Mouse (Mus musculus) adipocyte (in vitro differentiated cells): ENCODE data around the gene Hist1h1d.
"Not testable (repeated sequence)": the region's sequence is repeated elsewhere in the genome, so short reads cannot be mapped to it uniquely, and the experiment has no call there.

Experiments
- DNase-seq: peaks from one replicate; pipeline ENCODE4 v3.0.0-alpha.2; 2016; ENCODE audit warnings: low spot score

Hist1h1d gene

GRCm38 (mm10) chr13:23591886-23592285 lies 38.8 kb downstream of the Hist1h1d start:
- not testable (repeated sequence) for DNase-seq

DNA sequence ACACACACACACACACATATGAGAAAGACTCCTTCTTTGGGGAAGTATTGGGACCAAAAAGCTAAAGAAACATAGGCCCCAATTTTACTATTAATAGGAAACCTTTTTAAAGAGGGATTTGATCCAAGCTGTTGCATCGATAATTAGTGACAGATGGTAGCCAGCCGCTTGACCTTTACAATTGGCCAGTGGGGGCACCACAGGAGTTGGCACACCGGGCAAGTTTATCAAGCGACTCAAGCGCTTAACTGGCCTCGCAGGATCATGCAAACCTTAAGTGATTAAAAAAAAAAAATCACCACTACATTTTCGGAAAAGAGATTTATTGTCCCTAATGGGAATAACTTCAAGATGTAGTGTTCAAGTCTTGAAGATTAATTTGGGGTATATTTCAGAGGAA lies 39.6 kb downstream of the Hist1h1d start:
- DNase-seq: no peak

GRCm38 (mm10) chr13:23593051-23593770 lies 40.1 kb downstream of the Hist1h1d start:
- no peak for DNase-seq

DNA sequence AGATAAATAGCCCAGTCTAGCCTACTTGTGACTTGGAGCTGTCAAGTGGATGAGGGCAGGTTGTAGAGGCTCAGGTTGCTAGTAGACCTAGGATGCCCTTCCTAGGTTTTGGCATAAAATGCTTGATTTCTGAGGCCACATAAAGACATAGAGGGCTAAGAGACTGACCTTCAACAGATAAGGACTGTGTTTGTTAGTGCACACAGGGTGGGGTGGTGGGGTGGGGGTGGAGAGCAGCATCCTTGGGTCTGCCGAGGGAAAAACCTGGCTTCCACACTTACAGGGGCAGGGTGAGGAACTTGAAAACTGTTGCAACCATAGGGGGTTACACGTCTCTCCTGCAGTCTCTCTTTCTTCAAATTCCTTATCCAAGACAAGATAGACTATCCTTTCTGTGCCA lies 42.1 kb downstream of the Hist1h1d start:
- DNase-seq: no peak

GRCm38 (mm10) chr13:23595622-23596372 lies 42.7 kb downstream of the Hist1h1d start:
- no peak for DNase-seq

DNA sequence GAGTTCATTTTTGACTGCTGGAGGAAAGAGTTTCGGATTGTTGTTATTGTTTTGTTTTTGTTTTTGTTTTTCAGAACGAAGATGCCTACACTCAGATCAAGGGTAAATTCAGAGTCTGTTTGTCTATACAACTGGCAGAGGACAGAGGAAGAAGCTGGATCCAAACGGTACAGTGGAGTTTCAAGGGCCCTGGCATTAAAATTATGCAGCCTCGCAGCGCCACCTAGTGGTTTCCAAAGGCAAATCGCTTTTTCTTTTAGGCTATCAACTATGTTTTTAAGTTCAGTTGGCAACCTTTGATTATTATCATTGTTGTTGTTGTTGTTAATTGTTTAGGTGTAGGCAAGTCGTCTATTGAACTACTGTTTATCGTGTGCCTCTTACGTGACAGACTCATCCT lies 44.9 kb downstream of the Hist1h1d start:
- DNase-seq: peak; percentile 89

DNA sequence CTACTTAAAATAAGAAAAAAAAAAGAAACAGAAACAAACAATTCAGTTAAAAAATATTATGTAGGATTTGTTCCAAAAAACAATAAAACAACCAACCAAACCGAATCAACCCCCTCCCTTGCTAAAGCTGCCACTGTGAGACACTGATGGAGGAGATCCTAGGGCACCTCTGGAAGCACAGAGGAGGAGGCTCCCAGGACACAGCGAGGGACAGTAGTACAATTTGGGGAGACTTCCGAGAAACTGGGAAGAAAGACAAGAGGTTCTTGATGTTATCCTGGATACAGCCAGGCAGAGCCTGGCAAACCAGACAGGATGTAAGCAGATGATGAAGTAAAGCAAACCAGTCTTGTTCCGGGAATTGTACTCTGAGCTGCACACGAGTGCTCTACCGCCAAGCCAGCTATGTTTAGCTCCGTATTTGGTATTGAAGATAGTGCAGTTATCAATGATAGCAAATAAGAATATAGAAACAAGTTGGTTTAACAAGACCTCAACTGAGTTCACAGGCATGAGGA lies 50.2 kb downstream of the Hist1h1d start:
- DNase-seq: no peak

DNA sequence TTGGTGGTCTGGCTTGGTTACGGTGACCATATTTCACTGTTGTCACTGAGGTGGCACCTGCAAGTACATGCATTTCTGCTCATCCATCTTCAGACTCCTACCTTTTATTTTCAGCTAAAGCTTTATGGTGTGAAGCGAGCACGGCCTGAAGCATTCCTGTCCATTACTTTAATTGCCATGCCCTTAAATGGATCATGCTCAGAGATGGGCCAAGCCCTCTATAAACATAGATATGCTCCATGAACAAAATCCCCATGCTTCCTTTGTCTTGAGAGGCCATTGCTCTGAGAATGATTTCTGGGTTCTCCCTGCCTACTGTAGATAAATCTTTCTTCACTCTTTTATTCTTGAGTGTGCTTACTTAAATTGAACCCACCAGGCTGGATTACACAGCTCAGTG lies 51.4 kb downstream of the Hist1h1d start:
- DNase-seq: no peak

DNA sequence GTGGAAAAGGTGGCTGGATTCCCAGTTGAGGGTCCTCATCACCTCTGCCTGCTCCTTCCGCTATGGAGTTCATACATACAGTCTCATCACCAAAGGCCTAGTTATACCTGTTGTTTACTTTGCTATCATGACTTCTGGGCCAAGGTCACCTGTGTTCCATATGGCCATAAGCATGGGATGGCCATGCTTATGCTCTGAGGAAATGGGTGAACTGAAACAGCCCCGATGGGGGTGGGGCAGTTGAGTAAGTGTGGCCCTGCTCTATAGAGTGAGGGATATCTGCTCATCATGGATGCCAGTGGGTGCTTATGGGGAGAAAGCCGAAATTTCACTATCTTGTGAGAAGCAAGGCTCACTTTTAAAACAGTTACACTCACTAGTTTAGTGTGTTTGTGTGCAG lies 52.0 kb downstream of the Hist1h1d start:
- DNase-seq: no peak

DNA sequence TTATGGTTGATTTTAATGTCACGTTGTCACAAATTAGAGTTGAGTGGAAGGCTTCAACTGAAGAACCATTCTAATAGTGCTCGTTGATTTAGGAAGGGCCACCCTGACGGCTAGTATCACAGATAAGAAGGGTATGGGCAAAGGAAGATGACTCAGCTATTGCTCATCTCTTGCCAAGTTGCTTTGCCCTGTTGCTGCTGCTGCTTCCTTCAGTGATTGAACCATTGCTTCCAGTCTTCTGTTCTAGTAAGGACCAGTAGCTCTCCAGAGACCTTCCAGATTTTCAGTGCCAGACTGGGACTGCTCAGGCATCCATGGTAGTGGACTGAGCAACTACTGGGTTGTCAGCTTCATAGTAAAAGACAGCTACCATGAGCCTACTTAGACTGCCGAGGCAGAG lies 56.1 kb downstream of the Hist1h1d start:
- no peak for DNase-seq

DNA sequence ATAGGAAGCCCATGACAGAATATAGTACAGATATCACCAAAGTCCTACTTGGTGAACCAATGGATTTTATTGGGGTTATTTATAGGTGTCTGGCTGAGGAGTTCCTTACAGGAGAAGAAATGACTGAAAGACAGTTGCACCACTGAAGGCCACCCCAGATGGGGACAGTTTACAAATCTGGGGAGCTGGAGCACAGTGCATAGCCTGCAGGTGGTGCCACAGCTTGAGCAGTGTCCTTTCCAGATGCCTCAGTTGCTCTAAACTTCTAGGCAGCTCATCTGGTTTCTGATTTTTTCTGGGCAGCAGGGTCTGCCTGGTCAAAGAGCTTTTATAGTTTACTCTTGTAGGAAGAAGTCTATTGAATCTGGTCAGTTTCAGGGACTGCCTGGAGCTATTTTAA lies 56.8 kb downstream of the Hist1h1d start:
- DNase-seq: no peak
